Mouse (Mus musculus): Measurements from ENCODE around the gene Xrcc6.
"Not testable (repeated sequence)": the region's sequence is repeated elsewhere in the genome, so short reads cannot be mapped to it uniquely, and the experiment has no call there.

GRCm38 (mm10) chr15:81969635-81970034 is 18.0 kb upstream of the Xrcc6 start:
- not testable (repeated sequence) for TF ChIP-seq CTCF (IDR thresholded peaks at IDR 0.05; ENCODE audit: control insufficient read depth, insufficient read depth, insufficient read length); MYOD1 (IDR thresholded peaks at IDR 0.05; ENCODE audit: control insufficient read depth, insufficient read length, low read depth); USF1 (IDR thresholded peaks at IDR 0.05; ENCODE audit: low read depth); CEBPB (IDR thresholded peaks at IDR 0.05; ENCODE audit: low read depth); MAX (IDR thresholded peaks at IDR 0.05); MYOG (IDR thresholded peaks at IDR 0.05; ENCODE audit: control insufficient read depth, extremely low read depth, insufficient read length); FOSL1 (IDR thresholded peaks at IDR 0.05; ENCODE audit: insufficient read depth, low read length, poor library complexity, severe bottlenecking)

All from C2C12 (cell line).